8 mouse cellular contexts compared by ENCODE assay signal in the genomic region with DNA sequence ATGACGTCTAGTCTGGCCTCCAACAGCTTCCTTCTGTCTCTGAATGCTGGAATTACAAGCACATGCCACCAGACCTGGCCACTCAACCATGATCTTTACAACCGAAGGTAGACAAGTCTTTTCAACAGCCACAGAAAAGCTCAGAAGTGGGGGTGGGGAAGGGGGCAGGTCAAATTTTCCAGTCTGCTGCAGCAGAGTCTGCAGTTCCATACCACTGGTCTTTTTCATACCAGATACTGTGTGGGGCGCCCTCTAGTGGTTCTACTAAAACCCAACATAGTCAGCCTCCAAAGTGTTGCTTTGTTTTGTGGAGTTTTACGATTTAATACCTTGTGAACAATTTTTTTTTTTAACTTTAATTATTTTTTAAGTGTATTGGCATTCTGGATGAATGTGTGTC. TPM values are rescaled to one million over a fixed set of nuclear protein-coding genes. Genes with fewer than 3 reads are reported as not detected.
DNase-seq lines count a peak whose midpoint lies in the region; ATAC-seq lines count a peak whose summit lies in the region.

No protein-coding gene starts in this region.

- H3K4me3 ChIP-seq in heart, embryonic 12.5 days: no peak overlapping the region
- no peak overlapping the region for H3K4me3 ChIP-seq in heart, embryonic 15.5 days

- H3K4me1 ChIP-seq in heart, embryonic 12.5 days (replicated peaks): peaks cover 7% of the 10 kb centered on the region; the same call in 1 of the 2 replicates
- peaks cover 13% of the 10 kb centered on the region for H3K4me1 ChIP-seq in heart, embryonic 15.5 days (replicated peaks)

- no peaks in the 10 kb centered on the region for H3K27me3 ChIP-seq in heart, embryonic 12.5 days (replicated peaks)
- no peaks in the 10 kb centered on the region for H3K27me3 ChIP-seq in heart, embryonic 15.5 days

- peak; percentile 51 to 77 for DNase-seq in heart, adult 18-20 months
- DNase-seq in Muller cell, postnatal 12 days (ENCODE audit: inconsistent ontology term): peak; percentile 64
- peak; percentile 44 to 71 for DNase-seq in cerebellum, postnatal 25 days
- DNase-seq in layer of hippocampus, adult 9-11 months: peak; percentile 34
- peak; percentile 70 for DNase-seq in lung, postnatal 25 days (ENCODE audit: low spot score)
- peak; percentile 50 for DNase-seq in spleen, adult 12 weeks (ENCODE audit: low spot score)

- 21% methylated on average over 4 of the region's 4 CpGs for WGBS in heart, embryonic 12.5 days
- WGBS in heart, embryonic 15.5 days: 18% methylated on average over 4 of the region's 4 CpGs

- no peak overlapping the region; the same call in 1 of the 2 replicates for H3K4me2 ChIP-seq in heart, embryonic 12.5 days
- H3K4me2 ChIP-seq in heart, embryonic 15.5 days: 0 out of 2 replicates have a peak overlapping the region, but pooled peaks have one; percentile 5

- H3K36me3 ChIP-seq in heart, embryonic 12.5 days: peaks cover 28% of the 10 kb centered on the region
- peaks cover 21% of the 10 kb centered on the region for H3K36me3 ChIP-seq in heart, embryonic 15.5 days

- H3K9me3 ChIP-seq in heart, embryonic 12.5 days (replicated peaks): no peaks in the 10 kb centered on the region
- H3K9me3 ChIP-seq in heart, embryonic 15.5 days (replicated peaks): no peaks in the 10 kb centered on the region

- no peak for ATAC-seq in heart, embryonic 12.5 days (ENCODE audit: insufficient number of reproducible peaks, low FRiP score)
- ATAC-seq in heart, embryonic 15.5 days (replicated peaks; ENCODE audit: insufficient number of reproducible peaks, insufficient read depth, low FRiP score, low read depth): no peak

- H3K27ac ChIP-seq in heart, embryonic 12.5 days (ENCODE audit: poor library complexity, severe bottlenecking): no peak overlapping the region
- H3K27ac ChIP-seq in heart, embryonic 15.5 days: no peak overlapping the region

- no peak overlapping the region for H3K9ac ChIP-seq in heart, embryonic 12.5 days
- H3K9ac ChIP-seq in heart, embryonic 15.5 days: no peak overlapping the region

RNA-seq across cellular contexts. Expression of a gene that starts 1.4 kb away (rescaled TPM):
- total RNA-seq in heart, adult 18-20 months (2021): under 1 TPM; 0.42 to 0.49 TPM
- polyA plus RNA-seq in heart, embryonic 12.5 days (2016; fragmentation: Nextera tagmentation; extraction: Ambion mirVana): 1.0 and 1.1 TPM in 2 replicates
- 0.58 and 0.77 TPM in 2 replicates for polyA plus RNA-seq in heart, embryonic 15.5 days (2015; fragmentation: Nextera tagmentation; extraction: Ambion mirVana)

RNA-seq across cellular contexts. Expression of a gene that starts 13.2 kb away (rescaled TPM):
- total RNA-seq in heart, adult 18-20 months (2021): 10 to 100 TPM; 62.1 to 63.3 TPM
- polyA plus RNA-seq in heart, embryonic 12.5 days (2016; fragmentation: Nextera tagmentation; extraction: Ambion mirVana): 69.9 and 75.4 TPM in 2 replicates
- 66.1 and 78.2 TPM in 2 replicates for polyA plus RNA-seq in heart, embryonic 15.5 days (2015; fragmentation: Nextera tagmentation; extraction: Ambion mirVana)

RNA-seq across cellular contexts. Expression of a gene that starts 36.9 kb away (rescaled TPM):
- 10 to 100 TPM; 15.5 to 16.2 TPM for total RNA-seq in heart, adult 18-20 months (2021)
- 11.4 and 11.7 TPM in 2 replicates for polyA plus RNA-seq in heart, embryonic 12.5 days (2016; fragmentation: Nextera tagmentation; extraction: Ambion mirVana)
- 7.9 and 10.5 TPM in 2 replicates for polyA plus RNA-seq in heart, embryonic 15.5 days (2015; fragmentation: Nextera tagmentation; extraction: Ambion mirVana)

RNA-seq across cellular contexts. Expression of a gene that starts 58.6 kb away (rescaled TPM):
- under 1 TPM; 0.25 to 0.69 TPM for total RNA-seq in heart, adult 18-20 months (2021)
- polyA plus RNA-seq in heart, embryonic 12.5 days (2016; fragmentation: Nextera tagmentation; extraction: Ambion mirVana): 25.7 and 28.4 TPM in 2 replicates
- 22.9 and 26.5 TPM in 2 replicates for polyA plus RNA-seq in heart, embryonic 15.5 days (2015; fragmentation: Nextera tagmentation; extraction: Ambion mirVana)

RNA-seq across cellular contexts. Expression of a gene that starts 58.9 kb away (rescaled TPM):
- total RNA-seq in heart, adult 18-20 months (2021): 10 to 100 TPM; 70.9 to 92.4 TPM
- polyA plus RNA-seq in heart, embryonic 12.5 days (2016; fragmentation: Nextera tagmentation; extraction: Ambion mirVana): 112 and 114 TPM in 2 replicates
- 98.4 and 142 TPM in 2 replicates for polyA plus RNA-seq in heart, embryonic 15.5 days (2015; fragmentation: Nextera tagmentation; extraction: Ambion mirVana)
